Mouse (Mus musculus): ENCODE results near the gene Csn1s1.

Csn1s1 gene

DNA sequence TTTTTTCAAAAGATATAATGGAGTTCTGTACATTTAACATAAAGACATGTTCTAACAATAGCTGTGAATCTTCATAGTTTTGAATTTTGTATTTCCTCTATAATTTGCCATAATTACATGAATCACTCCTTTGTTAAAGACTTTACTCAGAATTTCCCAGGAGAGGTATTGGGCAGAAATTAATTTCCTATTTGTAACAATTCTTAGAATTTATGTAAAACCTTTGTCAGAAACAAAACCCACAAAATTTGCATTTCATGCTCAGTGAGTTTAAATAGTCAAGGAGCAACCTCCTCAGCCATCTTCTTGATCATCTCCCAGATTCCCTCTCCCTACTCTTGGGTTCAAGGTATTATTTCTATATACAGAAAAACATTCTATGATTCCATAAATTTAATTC, at the start of gene Csn1s1:
TSS of gene Csn1s1 (plus strand) at position 301 of the 400 bp plus-strand sequence.
- DNase-seq (ENCODE audit: low read depth), result no peak

GRCm38 (mm10) chr5:87622681-87623080, 43.3 kb upstream of the Csn1s1 start:
- DNase-seq (ENCODE audit: low read depth), result peak; percentile 25

- no peak for DNase-seq (ENCODE audit: low read depth)
These were observed 23.2 kb upstream of the Csn1s1 start for GRCm38 (mm10) chr5:87642787-87643186.

DNA sequence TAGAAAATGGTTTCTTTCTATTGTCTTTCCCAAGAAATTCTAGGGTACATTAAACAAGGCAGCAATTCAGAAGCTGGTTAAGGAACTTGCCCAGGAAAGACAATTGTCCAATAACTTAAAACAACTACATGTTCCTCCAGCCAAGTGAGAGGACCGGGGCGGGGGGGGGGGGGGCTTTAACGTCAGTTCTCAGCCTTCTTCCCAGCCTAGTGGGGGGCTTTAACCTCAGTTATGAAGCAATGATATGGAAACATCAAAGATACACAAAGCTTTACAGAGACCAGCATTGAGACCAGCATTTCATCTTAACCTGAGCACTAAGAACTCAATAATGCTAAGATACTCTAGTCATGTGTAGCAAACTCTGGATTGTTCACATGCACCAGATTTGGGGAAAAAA, 33.5 kb downstream of the Csn1s1 start, which contains the start of gene Csn2:
TSS of gene Csn2 (minus strand) at position 101 of the 400 bp plus-strand sequence.
- no peak for DNase-seq (ENCODE audit: low read depth)

GRCm38 (mm10) chr5:87705891-87706290, 39.9 kb downstream of the Csn1s1 start:
- no peak for DNase-seq (ENCODE audit: low read depth)
